Mouse (Mus musculus) lung, embryonic 14.5 days (tissue): ENCODE data around the gene Lin7a. TPM values are rescaled to one million over a fixed set of nuclear protein-coding genes. Genes with fewer than 3 reads are reported as not detected.

Source experiments
- ATAC-seq: fragments of 200-750 bp; cut with Nextera tagmentation; 2 replicates; pipeline ENCODE4 v1.8.0; 2017; ENCODE audit warnings: mild to moderate bottlenecking, moderate TSS enrichment, moderate library complexity; ENCODE audit not compliant: insufficient read depth
- DNase-seq: peaks from one replicate; pipeline ENCODE4 v3.0.0-alpha.2; 2015
- H3K27ac ChIP-seq: fragments of 300-500 bp; sonication (generic); 2 replicates; pipeline ENCODE4 v1.5.1; 2014; ENCODE audit warnings: low read depth, mild to moderate bottlenecking, moderate library complexity
- H3K27me3 ChIP-seq: fragments of 300-500 bp; sonication (generic); 2 replicates; pipeline ENCODE4 v1.6.1; 2014; ENCODE audit warnings: low read length, control low read depth; ENCODE audit not compliant: insufficient read depth
- H3K36me3 ChIP-seq: fragments of 300-500 bp; sonication (generic); 2 replicates; pipeline ENCODE4 v1.6.1; 2014; ENCODE audit warnings: control low read depth; ENCODE audit not compliant: insufficient read depth
- H3K4me1 ChIP-seq: fragments of 300-500 bp; sonication (generic); 2 replicates; pipeline ENCODE4 v1.6.1; 2014; ENCODE audit warnings: antibody characterized with exemption, control low read depth; ENCODE audit not compliant: insufficient read depth
- H3K4me2 ChIP-seq: fragments of 300-500 bp; sonication (generic); 2 replicates; pipeline ENCODE4 v1.6.1; 2014; ENCODE audit warnings: mild to moderate bottlenecking
- H3K4me3 ChIP-seq: fragments of 300-500 bp; sonication (generic); 2 replicates; pipeline ENCODE4 v1.5.1; 2014; ENCODE audit warnings: low read depth, low read length
- H3K9ac ChIP-seq: fragments of 300-500 bp; sonication (generic); 2 replicates; pipeline ENCODE4 v1.6.1; 2014
- H3K9me3 ChIP-seq: fragments of 300-500 bp; sonication (generic); 2 replicates; pipeline ENCODE4 v1.6.1; 2016; ENCODE audit warnings: low read depth, low read length, control low read depth
- CTCF ChIP-seq: IDR thresholded peaks from 2 replicates; pipeline ENCODE4 v1.5.1; 2016; ENCODE audit warnings: antibody characterized with exemption, low read depth
- WGBS: fragments of 180-500 bp; shearing (Covaris S2); extraction: QIAGEN DNeasy Blood & Tissue Kit; methylation state at CpG from one replicate; pipeline ENCODE4 v1.1.7; 2014; 5-methylcytosine and 5-hydroxymethylcytosine counted together
- polyA plus RNA-seq: library from polyadenylated mRNA; unstranded; fragments of >200 nt; fragmentation: Nextera tagmentation; extraction: Ambion mirVana; gene quantifications from 2 replicates; pipeline ENCODE4 v1.2.1, GENCODE M21; 2014

Gene Lin7a
- polyA plus RNA-seq: 10.5 and 12.5 TPM in 2 replicates

DNA sequence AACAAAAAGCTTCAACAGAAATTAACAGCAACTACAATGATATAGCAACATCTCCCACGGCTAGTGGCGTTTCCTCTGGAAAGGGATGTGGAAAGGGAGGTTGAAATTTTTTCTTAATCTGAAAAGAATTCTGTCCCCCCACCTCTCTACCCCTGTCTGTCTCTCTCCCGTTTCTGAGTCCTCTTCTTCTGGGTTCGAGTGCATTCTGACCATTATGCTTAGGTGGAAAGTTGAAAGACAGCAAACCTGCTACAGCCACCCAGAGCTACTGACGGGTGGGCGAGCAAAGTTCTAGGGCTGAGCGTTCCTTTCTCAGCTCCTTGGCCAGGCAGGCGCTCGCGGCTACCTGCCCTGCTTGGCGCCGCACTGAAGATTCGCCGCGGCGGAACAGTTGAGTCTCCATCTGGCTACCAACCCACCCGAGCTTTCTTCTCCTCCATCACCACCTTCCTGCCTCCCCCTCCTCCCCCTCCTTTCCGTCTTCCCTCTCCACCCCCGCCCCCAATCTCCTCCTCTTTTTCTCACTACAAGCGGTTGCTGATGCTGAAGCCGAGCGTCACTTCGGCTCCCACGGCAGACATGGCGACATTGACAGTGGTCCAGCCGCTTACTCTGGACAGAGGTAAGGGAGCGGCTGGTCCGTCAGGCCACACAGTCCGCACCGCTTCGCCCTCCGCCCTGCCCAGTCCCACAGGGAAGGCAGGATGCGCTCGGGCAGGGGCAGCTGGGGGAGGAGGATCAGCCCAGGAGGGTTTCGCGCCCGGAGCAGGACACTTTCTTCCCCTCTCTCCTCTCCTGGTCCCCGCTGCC, at the start of gene Lin7a:
Gene Lin7a, plus strand, starts transcription at position 366 of the 810 bp plus-strand sequence.
- Histone ChIP-seq H3K27ac (peak within 1 kb of the TSS; percentile 69; the same call in 1 of the 2 replicates), H3K9ac (peak within 1 kb of the TSS; percentile 58), H3K4me1 (no peaks in the 10 kb centered on the region), H3K36me3 (no peaks in the 10 kb centered on the region), H3K4me2 (peak within 1 kb of the TSS; percentile 98), H3K9me3 (no peaks in the 10 kb centered on the region), H3K27me3 (peaks cover 23% of the 10 kb centered on the region), H3K4me3 (peak within 1 kb of the TSS; percentile 67)
- WGBS: 1% methylated on average over 37 of the region's 38 CpGs
- TF ChIP-seq CTCF: no peak
- peak; percentile 84 for ATAC-seq
- peak; percentile 54 for DNase-seq

DNA sequence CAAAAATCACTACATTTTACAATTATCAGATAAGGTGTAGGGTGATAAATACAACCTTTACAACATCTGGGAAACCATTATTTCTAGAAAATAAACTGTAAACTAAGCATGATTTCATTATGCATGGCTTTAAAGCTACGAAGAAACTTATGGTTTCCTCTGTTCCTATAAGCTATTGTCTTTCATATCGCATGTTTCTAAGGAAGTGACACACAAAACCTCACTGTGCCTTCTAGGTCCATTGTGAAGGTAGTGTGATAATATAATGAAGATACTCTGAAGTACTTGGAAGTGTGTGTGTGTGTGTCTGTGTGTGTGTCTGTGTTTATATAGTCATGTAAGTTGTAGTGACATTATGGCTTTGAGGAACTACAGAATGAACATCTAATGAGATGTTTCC, 49.8 kb upstream of the Lin7a start:
- H3K4me1 ChIP-seq: no peaks in the 10 kb centered on the region
- H3K36me3 ChIP-seq: no peaks in the 10 kb centered on the region
- H3K9ac ChIP-seq: no peak overlapping the region
- WGBS: 85% methylated on average over 2 of the region's 2 CpGs
- H3K4me2 ChIP-seq: no peak overlapping the region
- no peak for DNase-seq
- no peak overlapping the region for H3K27ac ChIP-seq
- H3K9me3 ChIP-seq: no peaks in the 10 kb centered on the region
- no peak overlapping the region for H3K4me3 ChIP-seq
- H3K27me3 ChIP-seq: no peaks in the 10 kb centered on the region
- no peak for TF ChIP-seq CTCF
- no peak for ATAC-seq

DNA sequence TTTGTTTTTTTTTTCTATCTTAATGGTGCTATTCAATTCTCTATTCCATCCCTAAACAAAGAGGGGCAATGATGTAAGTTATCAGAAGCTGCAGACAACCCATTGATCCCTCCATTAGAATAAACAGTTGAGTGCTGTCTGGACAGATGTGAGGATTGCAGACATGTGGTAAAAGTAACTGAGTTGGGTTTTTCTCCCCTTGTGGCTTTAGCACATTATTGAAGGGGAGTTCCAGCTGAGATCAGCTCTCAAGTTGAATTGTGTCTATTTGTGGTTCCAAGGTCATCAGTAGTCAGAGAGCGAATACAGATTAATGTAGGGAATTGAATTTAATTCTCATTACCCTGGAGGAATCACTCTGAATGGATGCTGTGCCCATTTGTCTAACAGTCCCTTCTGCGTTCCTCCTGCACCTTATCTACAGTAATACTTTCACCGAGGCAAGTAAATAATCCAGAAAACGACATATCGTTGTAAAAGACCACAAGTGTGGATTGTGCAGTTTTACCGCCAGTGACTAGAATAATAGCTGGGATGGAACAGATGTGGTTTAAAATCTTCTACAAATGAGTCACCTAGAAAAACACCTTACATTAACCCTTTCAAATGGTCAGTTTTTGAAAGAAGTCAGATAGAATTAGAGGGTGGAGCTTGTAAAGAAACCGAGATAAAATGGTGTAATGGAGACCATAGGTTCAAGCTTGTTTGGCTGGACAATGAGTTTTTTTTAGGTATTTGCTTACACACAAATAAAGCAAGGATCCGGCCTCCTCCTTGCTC, 48.9 kb upstream of the Lin7a start:
- Histone ChIP-seq H3K36me3 (no peaks in the 10 kb centered on the region), H3K27me3 (no peaks in the 10 kb centered on the region), H3K27ac (no peak overlapping the region), H3K9me3 (no peaks in the 10 kb centered on the region), H3K4me1 (no peaks in the 10 kb centered on the region), H3K9ac (no peak overlapping the region), H3K4me2 (no peak overlapping the region), H3K4me3 (no peak overlapping the region)
- no peak for TF ChIP-seq CTCF
- 77% methylated on average over 8 of the region's 8 CpGs for WGBS
- ATAC-seq (no peak), DNase-seq (no peak)

DNA sequence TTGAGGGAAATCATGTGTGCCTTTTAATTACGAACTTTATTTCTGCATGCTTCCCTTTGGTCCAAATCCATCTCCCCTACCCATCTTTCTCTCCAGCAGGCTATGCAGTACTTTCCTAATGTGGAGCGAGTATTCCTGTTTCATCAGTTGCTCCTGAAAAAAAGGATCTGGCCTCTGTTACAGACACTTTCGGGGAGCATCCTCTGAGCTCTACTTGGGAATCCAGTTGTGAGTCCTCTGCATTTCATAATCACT, 48.4 kb upstream of the Lin7a start:
- 89% methylated on average over 3 of the region's 3 CpGs for WGBS
- no peak overlapping the region for H3K27ac ChIP-seq
- no peaks in the 10 kb centered on the region for H3K36me3 ChIP-seq
- H3K9ac ChIP-seq: no peak overlapping the region
- H3K4me3 ChIP-seq: no peak overlapping the region
- no peak for TF ChIP-seq CTCF
- no peaks in the 10 kb centered on the region for H3K9me3 ChIP-seq
- no peaks in the 10 kb centered on the region for H3K4me1 ChIP-seq
- DNase-seq (no peak), ATAC-seq (no peak)
- no peak overlapping the region for H3K4me2 ChIP-seq
- H3K27me3 ChIP-seq: no peaks in the 10 kb centered on the region

DNA sequence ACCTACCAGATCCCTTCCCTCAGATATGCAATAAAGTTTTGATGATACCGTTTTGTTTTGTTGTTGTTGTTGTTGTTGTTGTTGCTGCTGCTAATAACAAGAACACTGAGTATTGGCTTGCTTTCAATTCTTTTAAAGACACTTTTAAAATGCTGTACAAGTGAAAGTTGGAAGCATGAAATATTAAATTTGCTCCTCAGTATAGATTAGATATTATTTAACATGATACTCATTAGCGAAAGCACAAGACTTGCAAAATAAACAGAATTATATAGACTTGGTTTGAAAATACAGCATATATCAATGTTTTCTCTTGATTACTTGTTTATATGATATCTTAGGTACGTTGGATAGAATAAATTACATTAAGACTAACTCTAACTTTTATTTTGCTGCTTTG, 47.7 kb upstream of the Lin7a start:
- no peaks in the 10 kb centered on the region for H3K36me3 ChIP-seq
- no peaks in the 10 kb centered on the region for H3K27me3 ChIP-seq
- DNase-seq (no peak), ATAC-seq (no peak)
- H3K4me3 ChIP-seq: no peak overlapping the region
- no peak overlapping the region for H3K4me2 ChIP-seq
- 81% methylated on average over 3 of the region's 3 CpGs for WGBS
- no peak overlapping the region for H3K9ac ChIP-seq
- TF ChIP-seq CTCF: no peak
- H3K9me3 ChIP-seq: no peaks in the 10 kb centered on the region
- no peak overlapping the region for H3K27ac ChIP-seq
- no peaks in the 10 kb centered on the region for H3K4me1 ChIP-seq

DNA sequence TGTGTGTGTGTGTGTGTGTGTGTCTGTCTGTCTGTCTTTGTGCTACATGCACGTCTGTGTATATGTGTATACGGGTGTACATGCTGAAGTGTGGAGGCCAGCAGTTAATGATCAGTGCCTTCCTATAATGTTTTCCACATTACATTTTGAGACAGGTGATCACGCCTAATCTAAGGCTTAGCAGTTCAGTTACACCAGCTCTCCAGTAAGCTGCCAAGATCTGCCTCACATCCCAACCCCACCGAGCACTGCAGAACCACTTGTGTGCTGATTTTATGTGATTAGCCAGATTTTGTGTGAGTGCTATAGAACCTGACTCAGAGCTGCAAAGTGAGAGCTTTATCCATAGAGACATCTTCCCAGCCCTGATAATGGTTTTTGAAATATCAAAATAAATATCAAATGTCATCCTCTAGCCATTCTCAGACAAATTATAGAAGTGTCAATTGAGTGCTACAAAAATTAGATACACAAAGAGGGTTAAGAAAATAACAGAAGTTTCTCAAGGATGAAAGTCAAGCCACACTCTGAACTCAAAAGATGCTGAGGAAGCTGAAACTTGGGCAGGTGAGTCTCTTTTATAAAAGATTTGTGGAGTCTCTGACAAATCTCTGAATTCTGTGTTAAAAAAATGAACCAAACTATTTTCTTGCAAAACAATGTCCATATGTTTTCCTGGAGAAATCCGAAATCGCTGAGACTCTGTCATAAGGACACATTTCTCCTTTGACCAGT, 46.7 kb upstream of the Lin7a start:
- H3K4me3 ChIP-seq: no peak overlapping the region
- H3K27me3 ChIP-seq: no peaks in the 10 kb centered on the region
- H3K27ac ChIP-seq: no peak overlapping the region
- DNase-seq: no peak
- no peak for TF ChIP-seq CTCF
- no peaks in the 10 kb centered on the region for H3K9me3 ChIP-seq
- H3K36me3 ChIP-seq: no peaks in the 10 kb centered on the region
- H3K4me2 ChIP-seq: no peak overlapping the region
- 78% methylated on average over 6 of the region's 6 CpGs for WGBS
- H3K9ac ChIP-seq: no peak overlapping the region
- no peaks in the 10 kb centered on the region for H3K4me1 ChIP-seq
- ATAC-seq: no peak

DNA sequence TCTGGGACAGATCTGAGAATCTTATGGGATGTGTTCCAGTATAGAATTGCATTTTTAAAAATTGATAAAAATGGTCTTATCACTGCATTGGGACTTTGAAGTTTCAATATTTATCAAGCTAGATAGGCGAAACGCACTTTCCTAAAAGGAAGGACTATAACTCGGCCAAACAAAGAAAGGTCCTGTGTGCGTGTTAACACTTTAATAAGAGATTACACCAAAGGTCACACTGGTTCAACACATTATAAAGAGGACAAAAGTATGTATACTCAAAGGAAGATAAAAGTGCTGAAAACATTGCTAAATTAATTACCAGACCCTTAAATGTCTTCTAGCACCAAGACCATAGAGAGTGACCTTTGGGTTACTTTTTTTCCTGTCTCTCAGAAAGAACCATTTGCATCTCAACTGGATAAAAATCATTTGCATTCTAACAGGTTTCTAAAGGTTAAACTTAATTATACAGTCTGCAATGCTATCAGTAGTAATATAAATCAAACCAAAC, 46.1 kb upstream of the Lin7a start:
- H3K27me3 ChIP-seq: no peaks in the 10 kb centered on the region
- no peak overlapping the region for H3K4me2 ChIP-seq
- H3K9me3 ChIP-seq: no peaks in the 10 kb centered on the region
- H3K4me1 ChIP-seq: no peaks in the 10 kb centered on the region
- no peak overlapping the region for H3K27ac ChIP-seq
- 51% methylated on average over 4 of the region's 4 CpGs for WGBS
- TF ChIP-seq CTCF: no peak
- no peak overlapping the region for H3K4me3 ChIP-seq
- no peak overlapping the region for H3K9ac ChIP-seq
- DNase-seq: no peak
- no peak for ATAC-seq
- no peaks in the 10 kb centered on the region for H3K36me3 ChIP-seq
